Mouse (Mus musculus) lung, postnatal 0 days (tissue): ENCODE data around the gene Gm20388.

Experiments used
- CTCF ChIP-seq: IDR thresholded peaks from 2 replicates; pipeline ENCODE4 v1.5.1; 2016; ENCODE audit warnings: antibody characterized with exemption, mild to moderate bottlenecking
- EP300 ChIP-seq: IDR thresholded peaks from 2 replicates; pipeline ENCODE4 v1.6.1; 2016; ENCODE audit warnings: antibody characterized with exemption, mild to moderate bottlenecking, control low read depth

GRCm38 (mm10) chr8:124289481-124290050 is 4378.9 kb downstream of the Gm20388 start:
- TF ChIP-seq CTCF (no peak), EP300 (no peak)
